Mouse (Mus musculus): ENCODE measurements around the gene Frmd6.

- TF ChIP-seq CTCF (IDR thresholded peaks at IDR 0.05; ENCODE audit: control insufficient read depth, insufficient read depth, low read length), result no peak
- TF ChIP-seq POLR2A (IDR thresholded peaks at IDR 0.05; ENCODE audit: borderline replicate concordance, control insufficient read depth, low read depth, low read length), result no peak
Observed at GRCm38 (mm10) chr12:70834043-70834442, 8.7 kb downstream of the Frmd6 start.

Data from bone marrow, adult 2 months (tissue).